Mouse (Mus musculus): Measurements from ENCODE around the gene Pdzd3.
"Not testable (repeated sequence)": the region's sequence is repeated elsewhere in the genome, so short reads cannot be mapped to it uniquely, and the experiment has no call there.

GRCm38 (mm10) chr9:44300001-44300400 lies 48.7 kb upstream of the Pdzd3 start:
- TF ChIP-seq CEBPB (IDR thresholded peaks at IDR 0.05; ENCODE audit: insufficient read depth, poor library complexity, severe bottlenecking); POLR2AphosphoS2 (IDR thresholded peaks at IDR 0.05; ENCODE audit: insufficient read length, low read depth); POLR2A (IDR thresholded peaks at IDR 0.05; ENCODE audit: insufficient read length, low read depth); USF1 (IDR thresholded peaks at IDR 0.05; ENCODE audit: low read depth); REST (IDR thresholded peaks at IDR 0.05; ENCODE audit: insufficient read depth, insufficient read length); TCF12 (IDR thresholded peaks at IDR 0.05; ENCODE audit: insufficient read depth, poor library complexity, severe bottlenecking): not testable (repeated sequence)

Measured in myocyte (in vitro differentiated cells).